Mouse (Mus musculus): ENCODE data around the gene Tia1. TPM values are rescaled to one million over a fixed set of nuclear protein-coding genes. Genes with fewer than 3 reads are reported as not detected.

Gene Tia1
- total RNA-seq, 2 experiments from 2014 or later: 19.2 to 20.9 TPM

DNA sequence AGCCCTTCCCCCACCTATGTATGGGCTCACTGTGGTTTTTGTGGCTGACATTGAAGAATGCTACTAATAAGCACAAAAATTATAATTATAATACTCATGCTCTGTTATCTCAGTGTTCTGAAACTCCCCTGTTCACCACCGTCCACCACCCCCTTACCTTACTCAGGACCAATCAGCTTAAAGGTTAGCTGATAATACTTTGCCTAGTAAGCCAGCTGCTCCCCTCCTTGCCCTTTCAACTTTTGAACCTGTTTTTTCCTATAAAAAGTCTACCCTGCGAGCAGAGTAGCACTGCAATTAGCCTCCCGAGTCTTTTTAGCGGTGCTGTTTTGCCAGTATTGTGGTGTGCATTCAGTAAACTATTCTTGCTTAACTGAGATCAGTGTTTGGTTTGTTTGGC is 19.3 kb upstream of the Tia1 start:
- no peak for DNase-seq (ENCODE audit: low spot score)

DNA sequence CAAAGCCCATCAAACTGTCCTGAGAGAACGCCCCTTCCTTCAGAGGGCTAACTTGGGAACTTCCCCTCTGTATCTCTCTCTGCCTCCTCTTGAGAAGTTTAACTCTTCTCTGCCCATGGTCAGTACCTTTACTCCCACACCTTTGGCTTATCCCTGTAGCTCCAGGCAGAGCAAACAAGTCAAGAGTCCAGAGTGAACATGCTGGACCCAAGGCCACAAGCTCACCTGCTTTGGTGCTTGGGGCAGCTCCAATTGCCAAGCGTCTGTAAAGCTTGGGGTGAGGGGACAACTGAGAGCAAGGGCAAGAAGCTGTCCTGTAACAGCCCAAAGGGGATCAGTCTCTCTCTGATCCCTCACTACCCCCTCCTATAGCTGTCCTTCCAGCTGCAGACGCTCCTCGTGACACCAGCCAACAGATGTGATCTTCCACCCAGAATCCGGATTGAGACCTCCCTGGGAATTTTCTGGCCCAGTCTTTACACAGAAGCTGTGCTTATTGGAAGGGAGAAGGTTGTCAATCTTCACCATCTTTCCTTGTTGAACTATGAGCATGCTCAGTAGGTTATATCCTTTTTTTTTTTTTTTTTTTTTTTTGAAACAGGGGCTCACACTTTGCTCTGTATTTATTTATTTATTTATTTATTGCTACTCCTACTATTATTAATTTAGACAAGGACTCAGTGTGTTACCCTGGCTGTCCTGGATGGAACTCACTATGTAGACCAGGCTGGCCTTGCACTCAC is 18.5 kb upstream of the Tia1 start:
- no peak for DNase-seq (ENCODE audit: low spot score)

DNA sequence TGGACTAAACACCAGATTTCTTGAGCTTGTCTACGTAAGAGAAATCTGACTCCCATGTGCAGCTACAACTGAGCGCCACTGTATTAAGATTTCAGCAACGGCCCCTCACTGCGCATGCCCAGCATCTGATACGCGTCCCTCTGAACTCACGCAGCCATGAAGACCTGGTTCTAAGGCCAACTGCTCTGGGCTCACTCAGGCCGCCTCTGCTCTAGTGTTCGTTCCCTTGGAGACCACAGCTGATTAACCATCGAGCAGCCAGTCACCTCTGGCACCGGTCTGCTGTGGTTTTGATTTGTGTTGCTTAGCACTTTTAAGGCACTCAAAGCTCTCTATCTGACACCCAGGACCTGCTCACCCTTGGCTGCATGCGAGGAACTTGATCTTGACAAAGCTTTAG is 16.7 kb upstream of the Tia1 start:
- no peak for DNase-seq (ENCODE audit: low spot score)

DNA sequence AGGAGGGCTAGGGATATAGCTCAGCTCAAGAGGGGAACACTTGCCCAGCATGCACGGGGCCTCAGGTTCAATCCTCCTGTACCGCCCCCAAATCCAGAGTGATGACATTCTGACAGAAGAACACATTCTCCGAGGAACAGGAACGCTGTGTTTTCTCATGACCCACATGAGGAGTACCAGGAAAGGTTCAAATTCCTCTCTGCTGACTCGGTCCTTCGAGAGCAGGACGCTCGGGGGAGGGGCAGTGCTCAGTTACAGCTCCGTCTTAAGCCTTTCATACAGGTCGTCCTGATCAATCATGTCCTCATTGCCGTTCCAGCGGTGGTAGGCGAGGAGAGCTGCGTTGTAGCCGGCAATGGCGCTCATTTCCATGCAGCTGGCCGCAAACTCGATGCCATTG is 15.6 kb upstream of the Tia1 start:
- no peak for DNase-seq (ENCODE audit: low spot score)

DNA sequence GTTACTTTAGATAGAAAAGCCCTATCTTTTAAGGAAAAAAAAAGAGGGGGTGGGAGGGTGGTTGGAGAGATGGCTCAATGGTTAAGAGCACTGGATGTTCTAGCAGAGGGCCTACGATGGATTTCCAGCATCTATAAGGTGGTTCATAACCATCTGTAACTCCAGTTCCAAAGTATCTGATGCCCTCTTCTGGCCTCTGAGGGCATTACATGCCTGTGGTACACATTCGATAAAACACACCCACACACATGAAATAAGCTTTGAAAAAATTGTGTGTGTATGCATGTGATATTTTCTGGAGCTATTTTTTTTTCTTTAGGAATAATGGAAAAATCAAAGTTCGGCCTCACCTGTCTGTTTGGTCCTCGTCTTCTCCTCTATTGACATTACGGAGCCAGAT is 12.7 kb upstream of the Tia1 start:
- DNase-seq (ENCODE audit: low spot score): no peak

DNA sequence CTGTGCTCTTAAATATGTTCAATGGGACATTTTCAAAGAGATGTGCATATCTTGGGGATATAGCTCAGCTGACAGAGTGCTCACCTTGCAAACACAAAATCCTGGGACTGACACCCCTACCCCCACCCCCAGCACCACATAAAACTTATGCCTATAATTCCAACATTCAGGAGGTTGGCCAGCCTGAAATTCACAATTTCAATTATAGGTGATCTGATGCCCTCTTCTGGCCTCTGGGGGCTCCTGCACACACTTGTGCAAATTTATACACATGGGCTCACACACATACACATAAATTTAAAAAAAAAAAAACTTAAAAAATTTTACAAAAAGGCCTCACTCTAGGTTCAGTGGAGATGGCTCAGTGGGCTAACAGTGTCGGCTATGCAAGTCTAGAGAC is 10.8 kb upstream of the Tia1 start:
- no peak for DNase-seq (ENCODE audit: low spot score)

DNA sequence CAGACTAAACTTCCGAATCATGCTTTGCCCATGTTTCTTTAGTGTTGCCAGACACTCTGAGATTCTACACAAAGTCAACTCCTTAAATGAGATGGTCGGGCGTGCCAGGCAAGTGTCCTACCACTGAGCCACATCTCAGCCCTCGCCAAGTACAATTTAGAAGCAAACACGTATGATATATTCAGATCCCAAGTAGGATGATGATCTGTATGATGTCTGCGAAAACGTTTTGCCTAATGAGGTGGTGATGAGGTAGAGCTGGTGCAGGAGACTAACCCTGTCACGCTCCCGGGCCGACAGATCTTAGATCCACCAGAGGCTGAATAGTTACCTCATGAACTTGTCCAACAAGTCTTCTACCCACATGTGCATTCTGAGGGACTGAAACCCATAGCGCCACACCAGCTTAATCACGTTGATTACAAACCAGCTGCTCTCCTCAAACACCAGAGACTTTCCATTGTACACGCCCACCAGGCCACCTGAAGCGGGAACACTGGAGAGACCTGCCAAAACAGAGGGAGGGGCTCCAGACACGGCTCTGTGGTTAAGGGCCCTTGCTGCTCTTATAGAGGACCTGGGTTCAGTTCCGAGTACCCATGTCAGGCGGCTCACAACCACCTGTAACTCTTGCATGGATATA is 9.8 kb upstream of the Tia1 start:
- DNase-seq (ENCODE audit: low spot score): no peak

DNA sequence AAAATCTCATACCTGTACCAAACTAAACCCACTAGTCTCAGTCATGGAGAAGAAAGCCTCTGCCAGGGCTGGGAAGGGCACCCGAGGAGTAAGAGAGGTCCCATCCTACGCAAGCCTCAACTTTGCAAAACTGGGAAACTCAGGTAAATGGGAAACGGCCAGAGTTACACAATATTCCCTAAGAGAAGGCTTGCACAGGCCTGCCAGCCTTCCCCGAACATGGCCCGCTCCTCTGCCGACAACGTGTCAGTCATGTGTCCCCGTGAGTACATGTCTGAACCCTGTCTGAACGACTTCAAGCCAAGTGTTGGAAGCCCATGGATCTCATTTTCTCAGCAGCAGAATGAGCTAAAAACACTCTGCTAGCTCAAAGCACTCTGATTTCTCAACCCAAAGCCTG is 9.0 kb upstream of the Tia1 start:
- DNase-seq (ENCODE audit: low spot score): no peak

DNA sequence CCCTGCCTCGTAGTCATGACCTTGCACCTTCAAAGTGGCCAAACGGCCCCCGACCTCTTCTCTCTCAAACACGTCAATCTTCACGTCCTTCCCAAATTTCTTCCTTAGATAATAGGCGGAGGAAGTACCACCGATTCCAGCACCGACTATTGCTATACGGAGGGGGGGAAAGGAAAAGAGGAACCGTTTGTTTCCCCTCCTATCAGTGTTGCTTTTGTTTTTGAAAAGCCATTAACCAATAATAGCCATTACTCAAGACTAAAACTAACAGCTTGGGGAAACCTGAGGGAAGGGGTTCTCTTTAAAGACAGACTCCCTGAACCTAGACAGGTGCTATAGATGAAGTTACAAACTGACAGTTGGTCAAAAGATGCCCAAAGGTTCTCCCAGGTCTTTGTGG is 8.1 kb upstream of the Tia1 start:
- no peak for DNase-seq (ENCODE audit: low spot score)

DNA sequence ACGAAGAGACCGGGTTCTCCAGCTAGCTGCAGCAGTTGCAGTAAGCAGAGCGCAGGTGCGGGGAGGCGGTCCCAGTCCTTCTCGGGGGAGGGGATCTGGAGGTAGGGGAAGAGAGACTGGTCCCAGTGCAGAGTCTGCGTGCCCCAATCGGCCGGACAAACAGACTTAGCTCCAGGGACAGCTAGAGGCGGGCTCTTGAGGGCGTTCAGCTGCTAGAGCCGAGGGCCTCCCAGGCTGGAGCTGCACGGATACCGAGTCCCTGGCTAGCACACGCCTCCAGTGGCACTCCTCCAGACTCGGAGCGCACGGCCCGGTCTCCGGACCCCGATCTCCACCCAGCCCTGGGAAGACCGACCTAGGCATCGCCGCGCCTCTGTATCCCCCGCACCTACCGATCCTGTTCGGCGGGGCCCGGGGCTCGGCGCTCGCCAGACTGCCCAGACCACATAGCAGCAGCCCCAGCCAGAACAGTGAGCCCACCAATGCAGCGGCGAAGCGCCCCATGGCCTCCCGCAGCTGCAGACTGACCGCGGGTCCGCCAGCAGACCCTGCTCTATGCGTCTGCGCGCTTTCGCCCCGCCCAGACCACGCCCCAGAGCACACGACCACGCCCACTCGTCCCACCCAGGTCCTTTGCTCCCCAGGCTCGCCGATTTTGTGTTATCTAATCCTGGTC is 7.3 kb upstream of the Tia1 start, which contains the start of gene Pcyox1:
Pcyox1 (minus strand) TSS at position 574 of the 676 bp plus-strand sequence.
- peak; percentile 87 for DNase-seq (ENCODE audit: low spot score)

DNA sequence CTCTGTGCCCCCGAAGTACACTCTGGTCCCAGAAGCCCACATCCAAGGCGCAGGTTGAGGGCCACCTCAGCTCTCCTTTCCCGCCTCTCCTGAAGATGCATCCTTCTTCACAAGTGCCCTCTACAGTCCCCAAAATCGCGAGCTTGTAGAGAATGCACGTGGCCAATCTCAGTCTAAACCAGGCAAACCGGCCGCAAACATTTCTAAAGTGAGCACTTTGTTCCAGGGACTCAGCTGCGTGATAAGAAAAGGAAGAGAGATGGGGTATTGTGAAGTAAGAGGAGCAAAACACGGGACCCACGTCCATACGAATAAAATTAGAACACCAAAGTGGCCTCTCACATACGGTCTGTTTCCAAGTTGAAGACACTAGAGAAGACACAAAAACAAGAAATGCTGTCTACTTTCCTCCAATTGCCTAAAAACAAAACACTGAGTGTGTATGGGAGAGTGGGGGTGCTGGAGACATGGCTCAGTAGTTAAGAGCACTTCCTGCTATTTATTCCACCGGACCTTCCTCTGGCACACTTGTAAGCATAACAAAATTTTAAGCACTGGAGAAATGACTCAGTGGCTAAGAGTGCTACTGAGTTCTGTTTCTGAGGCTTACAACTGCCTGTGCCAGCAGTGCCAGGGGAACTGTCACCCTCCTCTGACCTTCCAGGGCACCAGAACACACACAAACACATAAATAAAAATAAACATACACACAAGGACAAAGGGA is 6.6 kb upstream of the Tia1 start:
- DNase-seq (ENCODE audit: low spot score): no peak

DNA sequence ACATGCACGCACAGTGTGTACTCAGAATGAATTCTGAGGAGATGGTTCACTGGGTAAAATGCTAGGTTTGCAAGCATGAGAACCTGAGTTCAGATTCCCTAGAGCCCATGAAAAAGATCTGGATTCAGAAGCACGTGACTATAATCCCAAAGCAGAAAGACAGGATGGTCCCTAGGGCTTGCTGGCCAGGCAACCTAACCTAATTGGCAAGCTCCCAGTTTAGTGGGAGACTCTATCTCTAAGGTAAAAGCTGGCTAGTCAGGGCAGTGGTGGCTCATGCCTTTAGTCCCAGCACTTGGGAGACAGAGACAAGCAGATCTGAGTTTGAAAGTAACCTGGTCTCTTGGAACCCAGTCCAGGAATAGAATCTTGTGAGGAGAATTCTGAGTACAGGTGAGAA is 5.0 kb upstream of the Tia1 start:
- DNase-seq (ENCODE audit: low spot score): no peak

DNA sequence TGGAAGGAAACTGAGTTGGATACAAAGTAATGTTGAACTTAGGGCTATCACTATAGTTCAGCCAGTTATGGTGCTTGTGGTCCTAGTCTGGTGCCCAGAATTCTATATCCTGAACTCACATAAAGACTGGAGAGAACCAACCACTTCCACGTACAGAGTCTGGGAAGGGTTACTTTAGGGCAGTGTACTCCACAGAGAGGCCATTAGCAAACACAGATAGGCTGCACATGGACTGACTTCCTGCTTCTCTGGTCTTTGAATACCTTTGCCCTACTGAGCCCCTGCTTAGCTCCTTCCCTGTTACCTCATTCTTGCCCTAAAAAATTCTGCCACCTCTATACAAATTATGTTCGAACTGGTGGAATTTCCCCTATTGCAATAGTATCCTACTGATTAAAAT is 4.0 kb upstream of the Tia1 start:
- DNase-seq (ENCODE audit: low spot score): no peak

DNA sequence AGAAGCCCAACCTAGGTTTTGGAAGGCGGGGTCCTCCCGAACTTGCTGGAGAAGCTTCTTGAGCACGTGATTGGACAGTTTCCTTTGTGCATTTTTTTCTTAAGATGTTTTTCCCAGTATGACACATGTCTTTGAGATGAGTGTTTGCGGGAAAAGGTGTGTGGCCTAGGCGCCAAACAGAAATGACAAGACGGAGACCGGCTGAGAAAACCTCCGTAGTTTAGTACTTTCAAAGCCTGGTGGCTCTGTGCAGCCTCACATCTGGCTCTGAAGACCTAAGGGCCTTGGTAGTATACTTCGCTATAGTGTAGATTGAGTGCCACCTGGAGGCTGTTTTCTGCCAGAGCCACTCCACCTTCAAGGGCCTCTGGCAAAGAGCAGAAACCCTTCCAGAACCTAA is 3.0 kb upstream of the Tia1 start:
- peak; percentile 65 for DNase-seq (ENCODE audit: low spot score)

DNA sequence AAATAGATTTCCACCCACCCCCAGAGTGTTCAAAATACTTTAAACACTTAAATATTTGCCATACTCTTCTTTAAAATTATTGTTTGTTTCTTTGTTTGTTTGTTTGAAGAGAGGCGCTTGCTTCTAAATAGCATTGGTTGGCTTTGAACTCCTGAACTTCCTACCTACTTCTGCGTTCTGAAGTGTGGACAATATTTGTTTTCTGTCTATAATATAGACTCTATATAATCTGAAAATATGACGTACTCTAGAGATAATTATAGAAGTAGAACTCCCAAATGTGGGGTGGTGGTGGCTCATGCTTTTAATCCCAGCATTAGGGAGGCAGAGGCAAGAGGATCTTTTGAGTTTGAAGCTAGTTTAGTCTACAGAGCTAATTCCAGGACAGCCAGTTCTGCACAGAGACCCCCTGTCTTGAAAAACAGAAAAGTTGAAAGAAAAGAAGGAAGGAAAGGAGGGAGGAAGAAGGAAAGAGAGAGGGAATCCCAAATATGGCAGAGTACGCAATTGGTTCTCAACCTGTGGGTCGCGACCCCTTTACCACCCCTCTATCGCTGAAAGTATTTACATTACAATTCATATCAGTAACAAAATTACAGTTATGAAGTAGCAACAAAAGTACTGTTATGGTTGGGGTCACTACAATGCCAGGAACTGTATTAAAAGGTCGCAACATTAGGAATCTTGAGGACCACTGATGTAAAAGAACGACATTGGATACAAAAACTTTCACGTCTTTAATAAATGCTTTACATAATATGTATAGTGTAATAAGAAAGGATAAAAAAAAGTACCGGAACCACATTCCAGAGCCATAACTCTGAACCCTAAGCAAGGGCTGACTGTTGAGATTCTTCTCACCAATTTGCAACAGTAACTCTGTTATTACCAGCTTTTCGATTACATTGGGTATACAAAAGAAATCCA is 1.1 kb upstream of the Tia1 start:
- no peak for DNase-seq (ENCODE audit: low spot score)

DNA sequence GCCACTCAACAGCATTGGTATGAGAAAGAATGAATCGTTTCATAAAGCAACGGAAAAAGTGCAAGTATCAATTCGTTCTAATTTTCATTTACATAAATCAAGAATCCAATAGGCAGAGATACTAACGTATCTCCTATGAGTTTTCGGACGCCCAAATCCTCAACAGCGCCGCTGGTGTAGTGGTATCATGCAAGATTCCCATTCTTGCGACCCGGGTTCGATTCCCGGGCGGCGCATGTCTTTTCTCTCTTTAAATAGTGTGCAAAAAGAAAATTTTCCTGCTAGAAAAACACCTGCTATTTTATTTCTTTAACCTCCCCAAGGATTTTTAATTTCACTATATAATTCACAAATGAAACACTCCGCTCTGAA is 305 bp upstream of the Tia1 start:
- peak; percentile 88 for DNase-seq (ENCODE audit: low spot score)

DNA sequence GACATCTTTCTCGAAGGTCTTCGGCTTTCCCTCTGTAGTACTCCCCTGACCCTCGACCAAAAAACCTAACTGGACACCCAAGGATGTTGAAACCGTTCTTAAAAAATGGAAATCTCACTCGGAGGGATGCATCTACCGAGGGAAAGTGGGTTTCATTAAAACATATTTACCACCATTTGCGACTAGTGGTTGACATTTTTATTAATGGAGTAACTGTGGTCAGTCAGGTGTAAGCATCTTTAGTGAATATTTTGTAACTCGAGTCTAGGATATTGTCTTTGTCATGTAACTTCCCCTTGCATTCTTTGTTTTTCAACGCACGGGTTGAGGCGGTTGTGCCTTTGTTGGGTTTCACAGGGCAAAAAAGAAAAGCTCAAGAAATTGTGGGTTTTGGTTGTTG is 977 bp downstream of the Tia1 start:
- no peak for DNase-seq (ENCODE audit: low spot score)

DNA sequence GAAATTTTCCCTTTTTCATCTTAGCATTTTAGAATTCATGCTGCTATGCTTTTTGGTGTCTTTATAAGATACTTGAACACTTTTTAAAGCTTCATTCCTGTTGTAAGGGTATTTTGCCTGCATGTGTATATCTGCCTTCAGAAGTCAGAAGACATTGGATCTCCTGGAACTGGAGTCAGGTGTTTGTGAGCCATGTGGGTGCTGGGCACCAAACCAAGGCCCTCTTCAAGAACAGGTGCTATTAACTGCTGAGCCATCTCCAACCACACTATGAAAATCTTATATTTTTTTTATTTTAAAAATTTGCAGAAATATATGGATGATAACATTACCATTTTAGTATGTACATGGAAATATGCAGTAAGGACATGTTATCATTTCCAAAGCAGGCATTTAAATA is 2.3 kb downstream of the Tia1 start:
- DNase-seq (ENCODE audit: low spot score): peak; percentile 61

DNA sequence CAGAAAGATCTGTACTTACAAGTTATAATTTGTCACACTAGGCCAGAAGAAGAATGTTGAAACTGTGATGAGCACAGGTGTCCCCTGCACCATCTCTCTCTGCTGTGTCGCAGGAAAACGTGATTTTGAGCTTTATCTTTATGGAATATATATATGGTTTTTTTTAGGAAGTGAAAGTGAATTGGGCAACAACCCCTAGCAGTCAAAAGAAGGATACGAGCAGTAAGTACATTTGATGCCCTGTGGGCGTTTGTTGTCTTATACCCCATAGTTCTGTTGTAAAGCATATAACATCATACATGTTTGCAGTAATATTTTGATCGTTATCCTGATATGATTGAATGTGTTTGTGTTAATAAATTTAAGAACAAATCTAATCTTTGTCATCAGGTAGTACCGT is 14.7 kb downstream of the Tia1 start:
- no peak for DNase-seq (ENCODE audit: low spot score)

DNA sequence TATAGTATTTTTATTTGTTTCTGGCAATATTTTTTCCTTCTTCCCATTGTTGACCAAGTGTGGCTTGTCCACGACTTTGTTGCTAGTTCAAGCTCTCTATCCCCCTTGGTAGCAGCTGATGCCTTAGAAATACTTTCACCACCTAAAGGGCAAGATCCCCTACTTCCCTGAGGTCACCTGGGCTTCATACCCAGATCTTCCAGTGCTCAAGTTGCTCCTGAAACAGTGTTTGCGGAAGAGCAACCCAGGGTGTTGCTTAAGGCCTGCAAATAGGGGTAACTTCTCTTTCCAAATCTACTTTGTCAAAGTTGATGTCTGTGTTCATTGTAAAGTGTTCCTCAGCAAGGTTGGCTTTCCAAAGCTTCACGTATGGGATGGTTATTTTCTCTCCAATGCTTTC is 15.2 kb downstream of the Tia1 start:
- DNase-seq (ENCODE audit: low spot score): no peak

DNA sequence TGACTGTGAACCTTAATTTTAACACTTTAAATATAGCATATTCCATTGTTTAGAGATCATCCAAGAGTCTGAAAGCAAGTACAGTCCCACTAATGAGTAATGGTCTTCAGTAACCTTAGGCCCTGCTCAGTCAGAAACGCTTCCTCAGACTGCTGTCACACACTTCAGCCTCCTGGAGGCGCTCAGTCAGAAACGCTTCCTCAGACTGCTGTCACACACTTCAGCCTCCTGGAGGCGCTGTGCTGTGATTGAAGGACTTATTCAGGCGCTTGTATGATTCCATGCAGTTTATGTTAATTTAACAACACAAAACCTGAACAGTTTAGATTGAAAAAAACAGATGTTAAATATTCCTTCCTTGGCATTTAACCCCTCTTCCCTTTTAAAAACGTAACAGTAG is 16.5 kb downstream of the Tia1 start:
- no peak for DNase-seq (ENCODE audit: low spot score)
